Mouse (Mus musculus) liver, embryonic 14.5 days (tissue): ENCODE data around the gene Ptprf. TPM values are rescaled to one million over a fixed set of nuclear protein-coding genes. Genes with fewer than 3 reads are reported as not detected.
A peak's percentile ranks its signal among the peaks of the same experiment; 100 is the strongest.

Experiments used
- ATAC-seq: fragments of 200-750 bp; cut with Nextera tagmentation; 2 replicates; pipeline ENCODE4 v1.8.0; 2017; ENCODE audit warnings: moderate number of reproducible peaks, mild to moderate bottlenecking, moderate library complexity; ENCODE audit not compliant: insufficient read depth
- DNase-seq, 3 experiments: peaks; one replicate each; pipeline ENCODE4 v3.0.0-alpha.2; 2012 to 2013; ENCODE audit warnings: low read depth in 3 of 3, low spot score in 3 of 3
- H3K27ac ChIP-seq: fragments of 300-500 bp; sonication (generic); 2 replicates; pipeline ENCODE4 v1.5.1; 2014; ENCODE audit warnings: moderate library complexity, mild to moderate bottlenecking, control low read depth, inconsistent platforms
- H3K27me3 ChIP-seq: fragments of 300-500 bp; sonication (generic); 2 replicates; pipeline ENCODE4 v1.6.1; 2014; ENCODE audit warnings: mild to moderate bottlenecking, low read length, moderate library complexity; ENCODE audit not compliant: control insufficient read depth, insufficient read depth
- H3K36me3 ChIP-seq: fragments of 300-500 bp; sonication (generic); replicated peaks from 2 replicates; pipeline ENCODE4 v1.6.1; 2014; ENCODE audit warnings: low read depth; ENCODE audit not compliant: control insufficient read depth, insufficient read depth
- H3K4me1 ChIP-seq, 2 experiments: fragments of 200-500 bp in 1 of 2; fragments of 300-500 bp in 1 of 2; sonication (generic) in 1 of 2; replicated peaks; 2 replicates each; pipeline ENCODE4 v1.6.1; 2012 to 2014; ENCODE audit warnings: antibody characterized with exemption in 1 of 2, inconsistent platforms in 1 of 2, low read length in 1 of 2; ENCODE audit not compliant: control insufficient read depth in 2 of 2, insufficient read depth in 2 of 2
- H3K4me2 ChIP-seq: fragments of 300-500 bp; sonication (generic); 2 replicates; pipeline ENCODE4 v1.6.1; 2014; ENCODE audit warnings: low read depth, mild to moderate bottlenecking, control low read depth, moderate library complexity
- H3K4me3 ChIP-seq, 2 experiments: fragments of 200-500 bp in 1 of 2; fragments of 300-500 bp in 1 of 2; sonication (generic) in 1 of 2; 2 replicates each; pipeline ENCODE4 v1.5.1; 2012 to 2014; ENCODE audit warnings: low read depth in 2 of 2, low read length in 2 of 2, mild to moderate bottlenecking in 2 of 2, control low read depth in 1 of 2, inconsistent platforms in 1 of 2, moderate library complexity in 1 of 2; ENCODE audit not compliant: insufficient read depth in 1 of 2
- H3K9ac ChIP-seq: fragments of 300-500 bp; sonication (generic); replicated peaks from 2 replicates; pipeline ENCODE4 v1.6.1; 2014; ENCODE audit warnings: mild to moderate bottlenecking, control low read depth, moderate library complexity
- H3K9me3 ChIP-seq: fragments of 300-500 bp; sonication (generic); 2 replicates; pipeline ENCODE4 v1.6.1; 2016; ENCODE audit warnings: low read length, mixed read lengths; ENCODE audit not compliant: control insufficient read depth
- CTCF ChIP-seq: IDR thresholded peaks from 2 replicates; pipeline ENCODE4 v1.5.1; 2016; ENCODE audit warnings: antibody characterized with exemption, low read depth, control low read depth
- EP300 ChIP-seq: IDR thresholded peaks from 2 replicates; pipeline ENCODE4 v1.6.1; 2016; ENCODE audit warnings: antibody characterized with exemption, low read depth
- WGBS: fragments of 180-500 bp; shearing (Covaris S2); extraction: QIAGEN DNeasy Blood & Tissue Kit; methylation state at CpG from one replicate; pipeline ENCODE4 v1.1.7; 2014; ENCODE audit not compliant: insufficient replicate concordance; 5-methylcytosine and 5-hydroxymethylcytosine counted together
- polyA plus RNA-seq, 2 experiments: library from polyadenylated mRNA; depleted of rRNA in 1 of 2; stranded (reverse) in 1 of 2; unstranded in 1 of 2; fragments of >200 nt; fragmentation: Nextera tagmentation in 1 of 2; extraction: Ambion mirVana in 1 of 2; gene quantifications; 2 replicates each; pipeline versions ENCODE4 v1.2.1 to v1.2.3; 2012 to 2014

Gene Ptprf
- polyA plus RNA-seq, 2 experiments, result 5.6 to 7.4 TPM

- Histone ChIP-seq H3K27ac (no peak overlapping the region), H3K4me1 (peaks cover 0 to 2% of the 10 kb centered on the region in 2 experiments; a peak in 2 of 4 replicates), H3K4me2 (no peak overlapping the region), H3K27me3 (no peaks in the 10 kb centered on the region), H3K36me3 (no peaks in the 10 kb centered on the region; the same call in 1 of the 2 replicates), H3K9me3 (no peaks in the 10 kb centered on the region), H3K4me3 (no peak overlapping the region), H3K9ac (no peak overlapping the region)
- no peak for DNase-seq
- WGBS, result 62% methylated on average over 6 of the region's 6 CpGs
- TF ChIP-seq EP300, result no peak
- TF ChIP-seq CTCF, result no peak
- ATAC-seq, result no peak
Measured at GRCm38 (mm10) chr4:118231861-118232260, 59.3 kb downstream of the Ptprf start.

GRCm38 (mm10) chr4:118229035-118229770 is 62.0 kb downstream of the Ptprf start:
- TF ChIP-seq CTCF, result no peak
- no peak for TF ChIP-seq EP300
- H3K9me3 ChIP-seq, result no peaks in the 10 kb centered on the region
- 45% methylated on average over 6 of the region's 6 CpGs for WGBS
- no peaks in the 10 kb centered on the region for H3K36me3 ChIP-seq
- H3K27me3 ChIP-seq, result no peaks in the 10 kb centered on the region
- ATAC-seq (no peak), DNase-seq (no peak)
- no peak overlapping the region for H3K27ac ChIP-seq
- peaks cover 0 to 2% of the 10 kb centered on the region in 2 experiments; a peak in 2 of 4 replicates for H3K4me1 ChIP-seq
- H3K4me3 ChIP-seq, result no peak overlapping the region
- no peak overlapping the region for H3K9ac ChIP-seq
- H3K4me2 ChIP-seq, result no peak overlapping the region

- no peak for DNase-seq
- no peak overlapping the region for H3K27ac ChIP-seq
Measured at GRCm38 (mm10) chr4:118227398-118227797, 63.8 kb downstream of the Ptprf start.

GRCm38 (mm10) chr4:118221261-118221660 is 69.9 kb downstream of the Ptprf start:
- ATAC-seq, result peak; percentile 42; the same call in 1 of the 2 replicates
- H3K36me3 ChIP-seq, result no peaks in the 10 kb centered on the region
- no peak overlapping the region for H3K9ac ChIP-seq
- H3K27me3 ChIP-seq, result no peaks in the 10 kb centered on the region
- DNase-seq, result peak in 1 of 3 experiments; percentile 14
- H3K9me3 ChIP-seq, result no peaks in the 10 kb centered on the region
- H3K4me2 ChIP-seq, result no peak overlapping the region
- no peak overlapping the region for H3K4me3 ChIP-seq
- no peaks in the 10 kb centered on the region for H3K4me1 ChIP-seq
- no peak for TF ChIP-seq EP300
- no peak for TF ChIP-seq CTCF
- no peak overlapping the region for H3K27ac ChIP-seq
- 22% methylated on average over 7 of the region's 7 CpGs for WGBS

More at GRCm38 (mm10) chr4:118227398-118227797, 63.8 kb downstream of the Ptprf start:
- Histone ChIP-seq H3K36me3 (no peaks in the 10 kb centered on the region), H3K4me2 (no peak overlapping the region), H3K9ac (no peak overlapping the region), H3K4me3 (no peak overlapping the region), H3K4me1 (no peaks in the 10 kb centered on the region), H3K9me3 (no peaks in the 10 kb centered on the region), H3K27me3 (no peaks in the 10 kb centered on the region)
- 64% methylated on average over 12 of the region's 12 CpGs for WGBS
- peak; percentile 67 for ATAC-seq
- TF ChIP-seq EP300 (no peak), CTCF (no peak)

- no peak overlapping the region for H3K9ac ChIP-seq
- no peak overlapping the region for H3K4me2 ChIP-seq
- WGBS, result 54% methylated on average over 9 of the region's 9 CpGs
- ATAC-seq, result no peak
- H3K4me1 ChIP-seq, result no peaks in the 10 kb centered on the region
- no peaks in the 10 kb centered on the region for H3K9me3 ChIP-seq
- no peaks in the 10 kb centered on the region for H3K27me3 ChIP-seq
- TF ChIP-seq CTCF (no peak), EP300 (no peak)
- DNase-seq, result no peak
- H3K27ac ChIP-seq, result no peak overlapping the region
- no peak overlapping the region for H3K4me3 ChIP-seq
- no peaks in the 10 kb centered on the region for H3K36me3 ChIP-seq
Measured at GRCm38 (mm10) chr4:118220756-118221155, 70.4 kb downstream of the Ptprf start.
